Mouse (Mus musculus): ENCODE measurements around the gene Rab3b. TPM values are rescaled to one million over a fixed set of nuclear protein-coding genes. Genes with fewer than 3 reads are reported as not detected.
A peak's percentile ranks its signal among the peaks of the same experiment; 100 is the strongest.

Rab3b gene
- polyA plus RNA-seq, 1 experiment from 2014 or later: 204 TPM

GRCm38 (mm10) chr4:108841920-108842578 is 36.8 kb upstream of the Rab3b start:
- no peak for ATAC-seq
- Histone ChIP-seq H3K9me3 (replicated peaks; ENCODE audit: control insufficient read depth, low read length, poor library complexity, severe bottlenecking) (no peaks in the 10 kb centered on the region), H3K4me3 (ENCODE audit: low read depth, low read length) (no peak overlapping the region), H3K27me3 (ENCODE audit: control insufficient read depth, insufficient read depth, low read depth, low read length) (no peaks in the 10 kb centered on the region), H3K27ac (ENCODE audit: low read length) (no peak overlapping the region), H3K4me1 (ENCODE audit: control insufficient read depth, insufficient read depth, low read length) (peaks cover 7% of the 10 kb centered on the region), H3K36me3 (ENCODE audit: control insufficient read depth, insufficient read depth, low read length) (0 out of 2 replicates have a peak, but pooled peaks cover 2% of the 10 kb centered on the region), H3K9ac (ENCODE audit: low read depth, low read length) (no peak overlapping the region), H3K4me2 (ENCODE audit: low read length) (no peak overlapping the region)
- 92% methylated on average over 7 of the region's 7 CpGs for WGBS

- H3K9me3 ChIP-seq (replicated peaks; ENCODE audit: control insufficient read depth, low read length, poor library complexity, severe bottlenecking): no peaks in the 10 kb centered on the region
- no peak overlapping the region for H3K4me2 ChIP-seq (ENCODE audit: low read length)
- no peaks in the 10 kb centered on the region for H3K27me3 ChIP-seq (ENCODE audit: control insufficient read depth, insufficient read depth, low read depth, low read length)
- H3K4me1 ChIP-seq (ENCODE audit: control insufficient read depth, insufficient read depth, low read length): peaks cover 4% of the 10 kb centered on the region; the same call in 1 of the 2 replicates
- 0 out of 2 replicates have a peak, but pooled peaks cover 2% of the 10 kb centered on the region for H3K36me3 ChIP-seq (ENCODE audit: control insufficient read depth, insufficient read depth, low read length)
- H3K4me3 ChIP-seq (ENCODE audit: low read depth, low read length): no peak overlapping the region
- ATAC-seq: no peak
- H3K9ac ChIP-seq (ENCODE audit: low read depth, low read length): no peak overlapping the region
- H3K27ac ChIP-seq (ENCODE audit: low read length): no peak overlapping the region
Measured at GRCm38 (mm10) chr4:108843336-108843735, 35.5 kb upstream of the Rab3b start.

- H3K4me1 ChIP-seq (ENCODE audit: control insufficient read depth, insufficient read depth, low read length): peaks cover 25% of the 10 kb centered on the region
- no peak overlapping the region for H3K4me3 ChIP-seq (ENCODE audit: low read depth, low read length)
- WGBS: 95% methylated on average over 5 of the region's 5 CpGs
- H3K27ac ChIP-seq (ENCODE audit: low read length): no peak overlapping the region
- no peaks in the 10 kb centered on the region for H3K27me3 ChIP-seq (ENCODE audit: control insufficient read depth, insufficient read depth, low read depth, low read length)
- H3K4me2 ChIP-seq (ENCODE audit: low read length): no peak overlapping the region
- no peak for ATAC-seq
- H3K9ac ChIP-seq (ENCODE audit: low read depth, low read length): no peak overlapping the region
- no peaks in the 10 kb centered on the region for H3K9me3 ChIP-seq (replicated peaks; ENCODE audit: control insufficient read depth, low read length, poor library complexity, severe bottlenecking)
- peaks cover 4% of the 10 kb centered on the region; the same call in 1 of the 2 replicates for H3K36me3 ChIP-seq (ENCODE audit: control insufficient read depth, insufficient read depth, low read length)
Measured at GRCm38 (mm10) chr4:108845824-108846569, 32.9 kb upstream of the Rab3b start.

- peak within 1 kb of the TSS; percentile 99 for H3K4me2 ChIP-seq (ENCODE audit: low read length)
- under 1% methylated on average over 77 of the region's 77 CpGs for WGBS
- H3K36me3 ChIP-seq (ENCODE audit: control insufficient read depth, insufficient read depth, low read length): peaks cover 4% of the 10 kb centered on the region; the same call in 1 of the 2 replicates
- peak within 1 kb of the TSS; percentile 84 for H3K27ac ChIP-seq (ENCODE audit: low read length)
- peak; percentile 92 for ATAC-seq
- H3K9ac ChIP-seq (ENCODE audit: low read depth, low read length): peak within 1 kb of the TSS; percentile 80
- H3K9me3 ChIP-seq (replicated peaks; ENCODE audit: control insufficient read depth, low read length, poor library complexity, severe bottlenecking): no peaks in the 10 kb centered on the region
- no peaks in the 10 kb centered on the region for H3K27me3 ChIP-seq (ENCODE audit: control insufficient read depth, insufficient read depth, low read depth, low read length)
- peaks cover 25% of the 10 kb centered on the region for H3K4me1 ChIP-seq (ENCODE audit: control insufficient read depth, insufficient read depth, low read length)
- peak within 1 kb of the TSS; percentile 93 for H3K4me3 ChIP-seq (ENCODE audit: low read depth, low read length)
Measured at GRCm38 (mm10) chr4:108847715-108848504, 31.0 kb upstream of the Rab3b start, which contains the start of gene Kti12. Gene Kti12, plus strand, starts transcription at chr4:108847785.

- 14% methylated on average over 20 of the region's 20 CpGs for WGBS
- no peaks in the 10 kb centered on the region for H3K9me3 ChIP-seq (replicated peaks; ENCODE audit: control insufficient read depth, low read length, poor library complexity, severe bottlenecking)
- peak; percentile 36; the same call in 1 of the 2 replicates for ATAC-seq
Measured at GRCm38 (mm10) chr4:108848505-108848848, 30.4 kb upstream of the Rab3b start, which contains the start of gene A730015C16Rik. Gene A730015C16Rik, minus strand, starts transcription at chr4:108848619.

GRCm38 (mm10) chr4:108866806-108867205 is 12.1 kb upstream of the Rab3b start:
- Histone ChIP-seq H3K27ac (ENCODE audit: low read length) (no peak overlapping the region), H3K9me3 (replicated peaks; ENCODE audit: control insufficient read depth, low read length, poor library complexity, severe bottlenecking) (no peaks in the 10 kb centered on the region), H3K9ac (ENCODE audit: low read depth, low read length) (no peak overlapping the region), H3K4me1 (ENCODE audit: control insufficient read depth, insufficient read depth, low read length) (no peaks in the 10 kb centered on the region), H3K36me3 (ENCODE audit: control insufficient read depth, insufficient read depth, low read length) (peaks cover 8% of the 10 kb centered on the region), H3K27me3 (ENCODE audit: control insufficient read depth, insufficient read depth, low read depth, low read length) (no peaks in the 10 kb centered on the region), H3K4me2 (ENCODE audit: low read length) (no peak overlapping the region), H3K4me3 (ENCODE audit: low read depth, low read length) (no peak overlapping the region)
- WGBS: 89% methylated on average over 7 of the region's 7 CpGs
- no peak for ATAC-seq

More at GRCm38 (mm10) chr4:108848505-108848848, 30.4 kb upstream of the Rab3b start, which contains the start of gene A730015C16Rik:
- no peaks in the 10 kb centered on the region for H3K27me3 ChIP-seq (ENCODE audit: control insufficient read depth, insufficient read depth, low read depth, low read length)
- peaks cover 4% of the 10 kb centered on the region; the same call in 1 of the 2 replicates for H3K36me3 ChIP-seq (ENCODE audit: control insufficient read depth, insufficient read depth, low read length)
- peak within 1 kb of the TSS; percentile 84 for H3K27ac ChIP-seq (ENCODE audit: low read length)
- H3K9ac ChIP-seq (ENCODE audit: low read depth, low read length): peak within 1 kb of the TSS; percentile 80
- peak within 1 kb of the TSS; percentile 99 for H3K4me2 ChIP-seq (ENCODE audit: low read length)
- H3K4me1 ChIP-seq (ENCODE audit: control insufficient read depth, insufficient read depth, low read length): peaks cover 25% of the 10 kb centered on the region
- peak within 1 kb of the TSS; percentile 93 for H3K4me3 ChIP-seq (ENCODE audit: low read depth, low read length)

GRCm38 (mm10) chr4:108869730-108870374 is 9.0 kb upstream of the Rab3b start:
- no peaks in the 10 kb centered on the region for H3K27me3 ChIP-seq (ENCODE audit: control insufficient read depth, insufficient read depth, low read depth, low read length)
- H3K4me3 ChIP-seq (ENCODE audit: low read depth, low read length): no peak overlapping the region
- no peaks in the 10 kb centered on the region for H3K4me1 ChIP-seq (ENCODE audit: control insufficient read depth, insufficient read depth, low read length)
- H3K9ac ChIP-seq (ENCODE audit: low read depth, low read length): no peak overlapping the region
- no peaks in the 10 kb centered on the region for H3K36me3 ChIP-seq (ENCODE audit: control insufficient read depth, insufficient read depth, low read length)
- H3K4me2 ChIP-seq (ENCODE audit: low read length): no peak overlapping the region
- H3K27ac ChIP-seq (ENCODE audit: low read length): no peak overlapping the region
- ATAC-seq: peak; percentile 95
- H3K9me3 ChIP-seq (replicated peaks; ENCODE audit: control insufficient read depth, low read length, poor library complexity, severe bottlenecking): no peaks in the 10 kb centered on the region
- 39% methylated on average over 10 of the region's 10 CpGs for WGBS

- no peak overlapping the region for H3K4me2 ChIP-seq (ENCODE audit: low read length)
- peaks cover 3% of the 10 kb centered on the region; the same call in 1 of the 2 replicates for H3K4me1 ChIP-seq (ENCODE audit: control insufficient read depth, insufficient read depth, low read length)
- 89% methylated on average over 5 of the region's 5 CpGs for WGBS
- H3K27me3 ChIP-seq (ENCODE audit: control insufficient read depth, insufficient read depth, low read depth, low read length): no peaks in the 10 kb centered on the region
- H3K36me3 ChIP-seq (ENCODE audit: control insufficient read depth, insufficient read depth, low read length): no peaks in the 10 kb centered on the region
- no peak overlapping the region for H3K4me3 ChIP-seq (ENCODE audit: low read depth, low read length)
- H3K9ac ChIP-seq (ENCODE audit: low read depth, low read length): no peak overlapping the region
- no peaks in the 10 kb centered on the region for H3K9me3 ChIP-seq (replicated peaks; ENCODE audit: control insufficient read depth, low read length, poor library complexity, severe bottlenecking)
- no peak overlapping the region for H3K27ac ChIP-seq (ENCODE audit: low read length)
- ATAC-seq: no peak
Measured at GRCm38 (mm10) chr4:108873746-108874145, 5.1 kb upstream of the Rab3b start.

Data from midbrain, embryonic 16.5 days (tissue).